Mouse (Mus musculus) embryonic facial prominence, embryonic 13.5 days (tissue): ENCODE measurements at regions not wholly inside any gene's neighbourhood (a gene's known extent, or its start where the extent isn't known, plus 50 kb on each side); places are given as distances from the start of the nearest gene placed in this dataset.

Experiments
- ATAC-seq: fragments of 200-750 bp; cut with Nextera tagmentation; 2 replicates; pipeline ENCODE4 v1.8.0; 2017; ENCODE audit warnings: low read depth; ENCODE audit not compliant: insufficient number of reproducible peaks, insufficient read depth, low FRiP score, low TSS enrichment
- H3K27ac ChIP-seq: fragments of 300-500 bp; sonication (generic); 2 replicates; pipeline ENCODE4 v1.5.1; 2015; ENCODE audit warnings: moderate library complexity, mild to moderate bottlenecking, inconsistent platforms
- H3K27me3 ChIP-seq: fragments of 300-500 bp; sonication (generic); 2 replicates; pipeline ENCODE4 v1.6.1; 2015; ENCODE audit warnings: mild to moderate bottlenecking, inconsistent platforms
- H3K36me3 ChIP-seq: fragments of 300-500 bp; sonication (generic); 2 replicates; pipeline ENCODE4 v1.6.1; 2015; ENCODE audit warnings: mild to moderate bottlenecking, inconsistent platforms
- H3K4me1 ChIP-seq: fragments of 300-500 bp; sonication (generic); 2 replicates; pipeline ENCODE4 v1.6.1; 2015; ENCODE audit warnings: inconsistent platforms
- H3K4me2 ChIP-seq: fragments of 300-500 bp; sonication (generic); 2 replicates; pipeline ENCODE4 v1.6.1; 2015; ENCODE audit warnings: moderate library complexity, mild to moderate bottlenecking, inconsistent platforms
- H3K4me3 ChIP-seq: fragments of 300-500 bp; sonication (generic); 2 replicates; pipeline ENCODE4 v1.5.1; 2015; ENCODE audit warnings: mild to moderate bottlenecking, inconsistent platforms
- H3K9ac ChIP-seq: fragments of 300-500 bp; sonication (generic); 2 replicates; pipeline ENCODE4 v1.6.1; 2015; ENCODE audit warnings: mild to moderate bottlenecking, inconsistent platforms
- H3K9me3 ChIP-seq: fragments of 300-500 bp; sonication (generic); 2 replicates; pipeline ENCODE4 v1.6.1; 2016; ENCODE audit warnings: inconsistent platforms
- WGBS: fragments of 180-500 bp; shearing (Covaris S2); methylation state at CpG from one replicate; pipeline ENCODE4 v1.1.7; 2015; ENCODE audit warnings: mixed read lengths; 5-methylcytosine and 5-hydroxymethylcytosine counted together

DNA sequence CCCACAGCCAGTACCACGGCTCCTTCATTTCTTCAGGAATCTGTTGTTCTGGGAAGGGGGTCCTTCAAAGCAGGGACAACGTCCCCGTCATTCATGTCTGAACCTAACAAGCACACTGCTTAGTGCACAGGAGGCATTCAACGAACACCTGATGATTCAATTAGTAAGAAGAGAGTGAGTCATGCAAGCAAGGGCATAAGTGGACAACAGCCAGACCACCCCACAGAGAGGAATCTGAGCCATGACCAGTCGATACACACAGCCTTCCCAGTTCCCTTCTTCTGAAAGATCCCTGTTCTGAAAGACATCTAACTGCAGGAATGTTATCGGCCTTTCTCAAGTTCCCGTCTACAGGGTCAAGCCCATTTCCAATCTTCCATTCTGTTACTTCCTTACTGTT, 231.6 kb downstream of the Gm26897 start:
- no peaks in the 10 kb centered on the region for H3K9me3 ChIP-seq
- no peaks in the 10 kb centered on the region for H3K27me3 ChIP-seq
- ATAC-seq: no peak
- no peak overlapping the region for H3K27ac ChIP-seq
- 0 out of 2 replicates have a peak, but pooled peaks cover 2% of the 10 kb centered on the region for H3K4me1 ChIP-seq
- H3K9ac ChIP-seq: no peak overlapping the region
- no peak overlapping the region for H3K4me3 ChIP-seq
- no peak overlapping the region for H3K4me2 ChIP-seq
- no peaks in the 10 kb centered on the region for H3K36me3 ChIP-seq
- WGBS: 88% methylated on average over 7 of the region's 7 CpGs

DNA sequence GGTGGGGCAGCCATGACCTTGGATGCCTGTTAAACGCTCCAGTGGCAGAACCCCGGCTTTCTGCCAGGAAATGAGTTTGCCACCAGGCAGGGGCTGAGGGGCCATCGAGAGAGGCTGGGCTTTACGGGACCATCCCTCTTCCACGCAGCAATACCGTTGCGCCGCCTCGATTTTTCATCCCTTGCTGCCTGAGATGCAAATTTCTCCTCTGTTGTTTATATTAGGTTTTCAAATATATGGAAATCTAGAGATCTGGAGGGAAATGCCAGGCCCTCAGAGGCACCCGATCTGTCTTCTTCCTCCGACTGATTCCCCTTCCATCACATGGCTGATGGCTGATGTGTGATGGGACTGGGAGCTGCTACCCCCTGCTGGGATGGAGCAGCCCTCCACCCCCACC, 234.4 kb downstream of the Gm26897 start:
- no peak for ATAC-seq
- no peak overlapping the region for H3K9ac ChIP-seq
- H3K27ac ChIP-seq: no peak overlapping the region
- no peak overlapping the region for H3K4me3 ChIP-seq
- 0 out of 2 replicates have a peak, but pooled peaks cover 2% of the 10 kb centered on the region for H3K4me1 ChIP-seq
- no peak overlapping the region for H3K4me2 ChIP-seq
- H3K36me3 ChIP-seq: no peaks in the 10 kb centered on the region
- H3K27me3 ChIP-seq: no peaks in the 10 kb centered on the region
- WGBS: 61% methylated on average over 11 of the region's 11 CpGs
- no peaks in the 10 kb centered on the region for H3K9me3 ChIP-seq

GRCm38 (mm10) chr5:111968701-111969100, 235.0 kb downstream of the Gm26897 start:
- no peak overlapping the region for H3K9ac ChIP-seq
- no peak overlapping the region for H3K4me2 ChIP-seq
- H3K4me1 ChIP-seq: 0 out of 2 replicates have a peak, but pooled peaks cover 2% of the 10 kb centered on the region
- H3K27ac ChIP-seq: no peak overlapping the region
- H3K36me3 ChIP-seq: no peaks in the 10 kb centered on the region
- H3K27me3 ChIP-seq: no peaks in the 10 kb centered on the region
- no peak overlapping the region for H3K4me3 ChIP-seq
- no peak for ATAC-seq
- no peaks in the 10 kb centered on the region for H3K9me3 ChIP-seq
- 36% methylated on average over 1 of the region's 1 CpGs for WGBS

DNA sequence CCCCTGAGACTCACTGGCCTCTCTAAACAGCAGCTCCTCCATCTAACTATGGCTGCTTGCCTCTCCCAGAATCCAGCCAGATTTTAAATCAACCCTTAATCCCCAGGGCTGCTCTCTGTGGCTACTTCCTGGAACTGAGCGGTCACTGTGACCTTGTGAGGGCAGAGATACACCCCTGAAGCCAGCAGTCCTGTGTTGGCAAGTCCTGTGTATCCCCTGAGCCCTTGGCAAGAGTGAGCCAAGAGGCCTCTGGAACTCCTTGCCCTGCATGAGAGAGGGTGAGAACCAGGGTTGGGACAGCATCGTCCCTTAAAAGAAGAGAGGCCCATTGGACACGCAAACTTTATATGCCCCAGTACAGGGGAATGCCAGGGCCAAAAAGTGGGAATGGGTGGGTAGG, 237.5 kb downstream of the Gm26897 start:
- ATAC-seq: no peak
- H3K4me3 ChIP-seq: no peak overlapping the region
- peaks cover 6% of the 10 kb centered on the region; the same call in 1 of the 2 replicates for H3K9me3 ChIP-seq
- H3K4me2 ChIP-seq: no peak overlapping the region
- H3K27ac ChIP-seq: no peak overlapping the region
- no peak overlapping the region for H3K9ac ChIP-seq
- 0 out of 2 replicates have a peak, but pooled peaks cover 2% of the 10 kb centered on the region for H3K4me1 ChIP-seq
- H3K36me3 ChIP-seq: no peaks in the 10 kb centered on the region
- H3K27me3 ChIP-seq: no peaks in the 10 kb centered on the region
- WGBS: 65% methylated on average over 3 of the region's 3 CpGs

- Histone ChIP-seq H3K9ac (no peak overlapping the region), H3K4me1 (0 out of 2 replicates have a peak, but pooled peaks cover 2% of the 10 kb centered on the region), H3K36me3 (no peaks in the 10 kb centered on the region), H3K9me3 (peaks cover 6% of the 10 kb centered on the region; the same call in 1 of the 2 replicates), H3K27me3 (no peaks in the 10 kb centered on the region), H3K4me3 (no peak overlapping the region), H3K27ac (no peak overlapping the region), H3K4me2 (no peak overlapping the region)
- WGBS: 66% methylated on average over 3 of the region's 3 CpGs
- ATAC-seq: no peak
These were observed 238.2 kb downstream of the Gm26897 start for GRCm38 (mm10) chr5:111971952-111972351.

- ATAC-seq: no peak
- Histone ChIP-seq H3K36me3 (no peaks in the 10 kb centered on the region), H3K27ac (no peak overlapping the region), H3K9me3 (peaks cover 6% of the 10 kb centered on the region; the same call in 1 of the 2 replicates), H3K4me1 (no peaks in the 10 kb centered on the region), H3K27me3 (no peaks in the 10 kb centered on the region), H3K4me3 (no peak overlapping the region), H3K4me2 (no peak overlapping the region), H3K9ac (no peak overlapping the region)
- WGBS: 51% methylated on average over 7 of the region's 7 CpGs
These were observed 242.0 kb downstream of the Gm26897 start for GRCm38 (mm10) chr5:111975686-111976085.

DNA sequence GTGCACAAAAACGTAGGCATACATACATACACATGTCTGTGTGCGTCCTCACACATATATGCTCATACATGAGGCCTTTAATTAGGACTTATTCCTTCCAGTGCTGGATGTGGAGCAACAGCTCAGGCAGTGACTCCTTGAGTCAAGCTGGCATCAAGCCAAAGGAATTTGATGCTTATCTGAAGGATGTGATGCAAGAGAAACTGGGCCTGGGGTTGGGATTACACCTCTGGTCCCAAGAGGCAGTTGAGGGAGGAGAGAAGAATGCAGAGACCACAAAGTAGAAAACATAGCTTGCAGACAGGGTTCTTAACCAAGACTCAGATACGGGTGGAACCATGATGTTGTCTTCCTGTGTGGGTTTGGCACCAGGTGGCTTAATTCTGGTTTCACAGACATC, 245.9 kb downstream of the Gm26897 start:
- ATAC-seq: no peak
- 78% methylated on average over 3 of the region's 3 CpGs for WGBS

GRCm38 (mm10) chr5:111982106-111982505, 248.4 kb downstream of the Gm26897 start:
- no peak for ATAC-seq
- Histone ChIP-seq H3K4me2 (no peak overlapping the region), H3K9me3 (no peaks in the 10 kb centered on the region), H3K27ac (no peak overlapping the region), H3K9ac (no peak overlapping the region), H3K36me3 (no peaks in the 10 kb centered on the region), H3K27me3 (no peaks in the 10 kb centered on the region), H3K4me1 (no peaks in the 10 kb centered on the region), H3K4me3 (no peak overlapping the region)
- 80% methylated on average over 2 of the region's 2 CpGs for WGBS

More for the DNA sequence above, 245.9 kb downstream of the Gm26897 start:
- no peak overlapping the region for H3K9ac ChIP-seq
- H3K4me2 ChIP-seq: no peak overlapping the region
- H3K27me3 ChIP-seq: no peaks in the 10 kb centered on the region
- H3K9me3 ChIP-seq: peaks cover 6% of the 10 kb centered on the region; the same call in 1 of the 2 replicates
- no peak overlapping the region for H3K4me3 ChIP-seq
- H3K27ac ChIP-seq: no peak overlapping the region
- no peaks in the 10 kb centered on the region for H3K36me3 ChIP-seq
- H3K4me1 ChIP-seq: no peaks in the 10 kb centered on the region

- H3K4me3 ChIP-seq: no peak overlapping the region
- 73% methylated on average over 8 of the region's 8 CpGs for WGBS
- no peak overlapping the region for H3K4me2 ChIP-seq
- no peaks in the 10 kb centered on the region for H3K9me3 ChIP-seq
- no peak overlapping the region for H3K9ac ChIP-seq
- H3K27me3 ChIP-seq: no peaks in the 10 kb centered on the region
- no peak overlapping the region for H3K27ac ChIP-seq
- no peaks in the 10 kb centered on the region for H3K36me3 ChIP-seq
- ATAC-seq: no peak
- no peaks in the 10 kb centered on the region for H3K4me1 ChIP-seq
These were observed 252.3 kb downstream of the Gm26897 start for GRCm38 (mm10) chr5:111985997-111986396.

DNA sequence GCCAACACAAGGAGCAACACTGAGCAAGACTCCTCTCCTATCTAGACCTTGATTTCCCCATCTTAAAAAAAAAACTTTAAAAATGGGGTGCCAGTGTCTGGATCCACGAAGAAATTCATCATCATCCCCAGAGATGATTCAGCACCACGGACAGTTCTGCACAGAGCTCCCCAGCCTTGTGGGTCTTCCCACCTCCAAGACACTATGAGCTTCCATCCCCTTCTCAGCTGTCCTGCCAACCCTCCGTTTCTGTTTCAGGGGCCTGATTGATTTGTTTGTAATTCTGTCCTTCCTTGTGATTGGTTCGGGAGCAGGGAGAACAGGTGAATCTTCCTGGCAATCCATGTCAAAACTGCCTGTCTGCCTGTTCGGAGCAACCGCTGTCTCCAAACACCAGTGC, 253.3 kb downstream of the Gm26897 start:
- H3K4me1 ChIP-seq: no peaks in the 10 kb centered on the region
- H3K9me3 ChIP-seq: no peaks in the 10 kb centered on the region
- WGBS: 47% methylated on average over 6 of the region's 6 CpGs
- no peak overlapping the region for H3K4me2 ChIP-seq
- H3K27me3 ChIP-seq: no peaks in the 10 kb centered on the region
- no peak for ATAC-seq
- H3K9ac ChIP-seq: no peak overlapping the region
- no peak overlapping the region for H3K27ac ChIP-seq
- no peaks in the 10 kb centered on the region for H3K36me3 ChIP-seq
- H3K4me3 ChIP-seq: no peak overlapping the region

DNA sequence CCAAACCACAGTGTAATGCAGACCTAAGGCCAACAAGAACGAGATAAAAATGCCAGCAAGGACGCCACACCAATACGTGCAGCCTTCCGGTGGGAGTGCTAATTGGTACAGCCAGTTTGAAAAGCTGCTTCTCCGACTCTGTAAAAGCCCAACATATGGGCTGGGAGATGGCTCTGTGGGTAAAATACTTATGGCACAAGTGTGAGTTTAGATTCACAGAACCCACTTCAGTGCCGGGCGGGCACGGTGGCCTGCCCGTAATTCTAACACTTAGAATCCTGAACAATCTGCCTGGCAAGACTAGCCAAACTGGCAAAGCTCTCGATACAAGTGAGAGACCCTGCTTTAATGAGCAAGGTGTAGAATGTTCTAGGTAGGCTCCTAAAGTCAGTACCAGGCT, 258.1 kb downstream of the Gm26897 start:
- ATAC-seq: no peak
- Histone ChIP-seq H3K9ac (no peak overlapping the region), H3K4me3 (no peak overlapping the region), H3K27ac (no peak overlapping the region), H3K27me3 (no peaks in the 10 kb centered on the region; the same call in 1 of the 2 replicates), H3K4me2 (no peak overlapping the region), H3K36me3 (no peaks in the 10 kb centered on the region), H3K4me1 (no peaks in the 10 kb centered on the region), H3K9me3 (no peaks in the 10 kb centered on the region)
- WGBS: 91% methylated on average over 10 of the region's 10 CpGs

DNA sequence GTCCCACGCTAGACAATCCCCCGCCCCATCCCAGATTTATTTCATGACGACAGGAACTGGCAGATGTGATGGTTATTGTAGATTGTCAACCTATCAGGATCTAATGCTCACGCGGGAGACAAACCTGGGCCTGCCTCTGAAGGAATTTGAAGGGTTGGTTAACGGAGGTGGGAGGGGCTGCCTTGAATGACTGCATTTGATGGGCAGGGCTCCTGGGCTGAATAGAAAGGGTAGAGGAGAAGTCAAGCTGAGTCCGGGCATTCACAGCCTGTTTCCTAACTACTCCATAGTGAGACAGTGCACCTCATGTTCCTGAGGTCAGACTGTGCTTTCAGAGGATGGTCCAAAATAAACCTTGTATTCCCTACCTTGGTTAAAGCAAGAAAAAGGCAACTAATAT, 259.1 kb downstream of the Cryba4 start:
- H3K4me3 ChIP-seq: no peak overlapping the region
- 60% methylated on average over 7 of the region's 7 CpGs for WGBS
- H3K27ac ChIP-seq: no peak overlapping the region
- ATAC-seq: no peak
- no peaks in the 10 kb centered on the region for H3K9me3 ChIP-seq
- no peaks in the 10 kb centered on the region; the same call in 1 of the 2 replicates for H3K27me3 ChIP-seq
- H3K9ac ChIP-seq: no peak overlapping the region
- H3K4me1 ChIP-seq: no peaks in the 10 kb centered on the region
- no peak overlapping the region for H3K4me2 ChIP-seq
- no peaks in the 10 kb centered on the region for H3K36me3 ChIP-seq
